Mouse (Mus musculus) adrenal gland, postnatal 25 days (tissue): ENCODE data around the gene Eppin. TPM values are rescaled to one million over a fixed set of nuclear protein-coding genes. Genes with fewer than 3 reads are reported as not detected.
"Not testable (repeated sequence)": the region's sequence is repeated elsewhere in the genome, so short reads cannot be mapped to it uniquely, and the experiment has no call there.

Source experiments
- DNase-seq: peaks from one replicate; pipeline ENCODE4 v3.0.0; 2021; ENCODE audit warnings: mixed read lengths
- long read RNA-seq: library from polyadenylated mRNA; stranded (forward); transcript quantifications from one replicate; pipeline ENCODE4 v2.0.0, GENCODE M21; 2021
- total RNA-seq: library from RNA; stranded (reverse); gene quantifications from 2 replicates; pipeline ENCODE4 v1.2.3, GENCODE M21; 2021

The Eppin gene
- not detected in 2 replicates for total RNA-seq
- long read RNA-seq: 0 reads

DNA sequence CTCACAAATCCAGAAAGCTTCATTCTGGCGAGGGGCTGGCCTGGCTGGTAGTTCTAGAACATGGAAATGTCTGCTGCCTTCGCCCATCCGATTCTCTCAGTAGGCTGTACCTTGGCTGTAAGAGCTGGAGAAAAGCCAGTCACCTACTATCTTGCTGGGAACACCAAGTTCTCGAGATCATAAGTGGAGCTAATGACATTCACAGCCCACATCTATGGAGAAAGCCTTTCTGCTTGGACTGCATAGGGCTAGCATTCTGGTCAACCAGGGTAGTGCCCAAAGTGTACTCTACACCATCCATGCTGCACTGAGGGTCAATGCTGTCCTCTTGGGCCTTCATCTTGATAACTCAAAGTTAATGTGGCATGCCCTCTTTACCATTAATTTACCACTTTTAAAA is at the start of gene Eppin:
Eppin (minus strand) TSS at position 101 of the 400 bp plus-strand sequence.
- DNase-seq: no peak

DNA sequence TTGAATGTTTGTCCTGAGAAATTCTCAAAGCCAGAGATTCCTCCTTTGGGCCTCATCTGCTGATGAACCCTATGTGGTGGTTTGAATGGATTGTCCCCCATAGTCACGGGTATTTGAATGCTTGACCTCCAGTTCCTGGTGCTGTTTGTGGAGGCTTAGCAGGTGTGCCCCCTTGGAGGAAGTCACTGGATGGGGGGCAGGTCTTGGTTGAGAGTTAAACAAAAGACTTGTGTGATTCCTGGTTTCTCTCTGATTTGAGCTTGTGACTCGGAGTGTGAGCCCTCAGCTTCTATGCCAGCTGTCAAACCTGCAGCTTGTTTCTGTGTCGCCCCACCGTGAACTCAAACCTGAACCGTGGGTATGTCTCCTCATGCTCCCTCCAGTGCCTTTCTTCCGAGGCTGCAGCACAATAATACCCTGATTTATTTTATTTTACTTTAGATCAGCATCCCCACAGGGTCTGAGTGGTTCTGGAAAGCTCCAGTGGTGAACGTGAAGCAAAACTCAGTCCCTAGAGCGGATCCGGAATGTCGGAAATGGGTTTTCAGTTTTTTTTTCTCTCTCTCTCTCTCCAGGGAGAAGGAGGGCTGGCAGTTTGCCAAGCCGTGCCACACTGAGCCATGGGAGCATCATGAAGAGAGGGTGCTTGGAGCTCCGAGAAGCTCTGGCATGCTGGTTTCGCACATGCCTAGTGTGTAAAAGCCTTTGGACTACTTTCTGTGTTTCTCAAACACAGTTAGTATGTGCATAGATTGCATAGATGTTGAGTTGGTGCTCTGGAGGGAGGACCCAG is 48.7 kb upstream of the Eppin start:
- DNase-seq: peak; percentile 13

DNA sequence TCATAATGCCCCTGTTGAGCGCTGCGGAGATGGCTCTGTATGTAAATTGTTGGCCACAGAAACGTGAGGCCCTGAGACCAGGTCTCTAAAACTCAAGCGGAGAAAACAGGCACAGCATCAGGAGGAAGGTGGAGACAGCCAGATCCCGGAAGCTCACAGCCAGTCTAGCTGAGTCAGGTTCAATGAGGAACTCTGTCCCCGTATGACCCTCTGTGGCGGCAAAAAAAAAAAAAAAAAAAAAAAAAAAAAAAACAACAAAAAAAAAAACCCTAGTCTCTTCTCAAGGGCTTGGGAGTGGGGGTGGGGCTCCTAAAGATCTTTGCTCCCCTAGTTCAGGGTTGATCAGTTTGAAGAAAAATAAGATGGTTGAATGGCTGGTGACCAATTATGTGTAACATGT is 47.7 kb upstream of the Eppin start:
- DNase-seq: no peak

DNA sequence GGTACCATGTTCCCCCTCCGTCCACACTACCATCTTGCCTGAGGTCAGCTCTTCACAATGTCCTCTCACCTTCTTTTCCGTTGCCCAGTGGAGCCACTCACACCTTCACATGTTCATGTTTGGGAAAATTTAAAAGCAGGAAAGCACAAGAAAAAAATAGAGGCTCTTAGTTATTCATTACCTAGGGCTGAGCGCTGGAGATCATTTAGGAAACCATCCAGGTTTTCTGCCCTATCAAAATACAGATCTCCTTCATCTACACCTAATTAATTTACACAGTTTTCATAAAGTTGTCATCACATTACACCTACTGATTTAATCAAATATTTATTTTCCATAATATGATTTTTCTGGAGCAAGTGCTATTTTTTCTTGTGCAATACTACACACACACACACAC is 45.3 kb upstream of the Eppin start, which contains the start of gene Wfdc16:
Wfdc16 (minus strand) TSS at position 101 of the 400 bp plus-strand sequence.
- no peak for DNase-seq

DNA sequence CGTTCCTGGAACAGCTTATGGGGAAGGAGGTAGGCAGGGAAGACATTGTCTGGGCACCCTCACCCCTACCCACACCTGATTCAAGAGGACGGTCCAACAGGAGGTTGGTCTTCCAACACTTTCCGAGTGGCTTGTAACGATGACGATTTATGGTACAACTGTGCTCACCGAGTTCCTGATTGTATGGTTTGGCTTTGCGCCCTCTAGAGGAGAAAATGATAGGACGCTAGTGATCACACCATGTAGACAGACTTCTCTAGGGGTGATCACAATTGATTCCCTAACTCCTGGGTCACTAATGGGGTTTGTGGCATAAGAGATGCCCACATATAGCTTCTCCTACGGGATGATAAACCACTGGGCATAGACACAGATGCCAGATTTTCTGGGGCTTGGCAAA is 41.9 kb upstream of the Eppin start:
- no peak for DNase-seq

DNA sequence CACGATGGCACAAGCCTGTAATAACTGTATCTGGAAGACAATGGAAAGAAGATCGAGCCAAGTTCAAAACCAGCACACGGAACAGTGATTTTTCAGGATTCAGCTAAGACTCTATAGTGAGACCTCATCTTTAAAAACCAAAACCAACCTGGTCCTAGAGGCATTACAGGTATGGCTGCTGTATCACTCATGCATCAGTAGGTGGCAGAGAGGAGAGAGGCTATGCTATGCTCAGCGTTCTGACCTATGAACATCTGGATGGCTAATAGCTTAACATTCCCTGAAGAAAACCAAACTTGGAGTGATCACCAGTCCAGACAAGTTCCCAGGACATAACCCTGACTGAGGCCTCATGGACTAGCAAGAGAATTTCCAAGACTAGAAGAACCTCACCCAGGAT is 28.4 kb upstream of the Eppin start:
- DNase-seq: no peak

DNA sequence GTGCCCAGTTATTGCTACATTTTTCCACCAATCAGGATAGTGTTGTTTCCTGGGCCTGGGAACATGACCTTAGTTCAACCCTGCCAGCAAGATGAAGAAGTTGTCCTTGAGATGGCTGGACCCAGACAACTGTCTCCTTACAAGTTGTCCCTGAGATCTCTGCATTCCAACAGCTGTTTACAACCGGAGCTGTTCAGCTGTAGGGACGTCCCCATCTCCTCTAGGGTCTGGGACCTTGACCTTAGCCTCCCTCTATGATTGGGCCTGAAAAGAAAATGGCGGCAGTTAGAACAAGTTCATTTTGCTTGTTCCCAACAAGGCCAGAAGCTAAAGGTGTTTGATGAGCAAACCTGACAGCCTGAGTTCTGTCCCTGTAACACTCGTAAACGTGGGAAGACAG is 25.7 kb upstream of the Eppin start:
- no peak for DNase-seq

DNA sequence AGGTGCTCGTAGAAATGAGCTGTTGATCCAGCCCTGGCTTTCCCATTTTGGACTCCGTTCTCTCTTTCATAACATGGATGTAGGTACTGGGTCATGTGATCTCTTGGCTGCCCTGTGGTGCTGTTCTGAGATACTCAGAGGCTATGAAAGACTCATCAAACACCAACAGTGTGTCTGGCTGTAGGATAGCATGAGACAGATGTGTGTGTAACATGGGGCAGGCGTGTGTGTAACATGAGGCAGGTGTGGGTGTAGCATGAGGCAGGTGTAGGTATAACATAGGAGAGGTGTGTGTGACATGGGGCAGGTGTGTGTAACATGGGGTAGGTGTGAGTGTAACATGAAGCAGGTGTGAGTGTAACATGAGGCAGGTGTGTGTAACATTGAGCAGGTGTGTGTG is 22.0 kb upstream of the Eppin start:
- no peak for DNase-seq

DNA sequence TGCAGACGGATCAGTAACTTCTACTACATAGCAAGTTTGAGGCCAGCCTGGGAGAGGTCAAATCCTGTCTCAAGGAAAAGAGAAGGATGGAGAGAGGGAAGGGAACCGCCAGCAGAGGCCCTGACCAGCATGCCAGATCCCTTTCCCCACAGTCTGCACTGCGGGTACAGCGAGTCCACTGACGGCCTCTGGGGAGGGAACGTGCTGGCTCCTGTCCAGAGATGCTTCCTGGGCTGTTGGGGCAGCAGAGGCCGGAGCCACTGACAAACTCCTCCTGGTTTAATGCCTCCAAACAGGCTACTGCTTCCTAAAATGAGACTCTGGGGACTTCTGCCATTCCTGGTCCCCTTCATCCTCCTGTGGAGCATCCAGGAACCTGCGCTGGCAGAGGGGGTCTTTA is 20.1 kb upstream of the Eppin start, which contains the start of the genes Wfdc6b and Wfdc8:
Wfdc6b (plus strand) TSS at position 52 of the 400 bp plus-strand sequence.
Wfdc8 (minus strand) TSS at position 156 of the 400 bp plus-strand sequence.
- peak; percentile 50 for DNase-seq

DNA sequence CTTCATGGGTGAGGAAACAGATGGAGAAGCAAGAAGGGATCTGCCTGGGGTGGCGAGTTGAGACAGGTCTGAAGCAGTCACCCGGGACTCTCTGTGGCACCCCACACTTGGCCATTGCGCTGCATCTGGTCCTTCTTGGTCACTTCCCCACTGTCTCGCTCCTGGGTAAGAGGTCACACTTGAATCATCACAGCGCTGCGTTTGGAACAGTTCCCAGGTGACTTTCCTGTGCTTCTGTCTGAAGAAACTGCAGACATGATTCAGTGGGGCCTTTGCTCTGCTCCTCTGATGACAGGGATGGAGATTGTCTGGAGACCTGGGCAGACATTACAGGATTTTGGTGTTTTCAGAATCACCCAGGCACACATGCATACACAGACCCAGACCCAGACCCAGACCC is 15.4 kb upstream of the Eppin start:
- DNase-seq: peak; percentile 46

DNA sequence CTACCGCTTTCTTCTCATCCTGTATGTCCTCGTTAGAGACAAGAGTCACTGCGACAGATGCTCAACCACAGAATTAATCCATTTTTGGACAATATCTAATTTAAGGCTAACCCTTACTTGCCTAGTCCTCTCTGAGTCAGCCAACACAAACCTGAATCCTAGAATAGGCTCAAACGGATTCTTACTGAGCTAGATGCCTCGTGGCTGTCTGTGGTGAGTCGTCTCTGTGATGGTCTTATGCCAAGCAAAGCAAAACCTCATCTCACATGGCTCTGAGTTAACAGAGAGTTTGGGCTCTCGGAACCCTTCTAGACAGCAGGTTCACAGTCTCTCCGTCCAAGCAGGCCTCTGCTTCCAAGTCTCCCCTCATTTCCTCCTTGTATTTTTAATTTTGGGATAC is 11.0 kb upstream of the Eppin start:
- no peak for DNase-seq

DNA sequence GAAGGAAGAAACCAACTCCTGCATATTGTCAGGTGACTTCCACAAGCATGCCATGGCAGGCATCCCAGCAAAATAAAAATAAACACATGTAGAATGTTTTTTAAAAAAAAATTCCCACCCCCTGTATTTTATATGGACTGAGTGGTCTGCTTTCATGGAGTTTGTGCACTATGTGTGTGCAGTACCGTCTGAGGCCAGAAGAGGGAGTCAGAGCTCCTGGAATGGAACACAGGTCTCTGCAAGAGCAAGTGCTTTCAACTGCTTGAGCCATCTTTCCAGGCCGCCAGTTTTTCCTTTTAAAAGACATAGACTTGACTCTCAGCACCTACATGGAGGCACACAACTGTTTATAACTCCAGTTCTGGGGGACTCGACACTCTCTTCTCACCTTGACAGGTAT is 10.1 kb upstream of the Eppin start:
- DNase-seq: no peak

DNA sequence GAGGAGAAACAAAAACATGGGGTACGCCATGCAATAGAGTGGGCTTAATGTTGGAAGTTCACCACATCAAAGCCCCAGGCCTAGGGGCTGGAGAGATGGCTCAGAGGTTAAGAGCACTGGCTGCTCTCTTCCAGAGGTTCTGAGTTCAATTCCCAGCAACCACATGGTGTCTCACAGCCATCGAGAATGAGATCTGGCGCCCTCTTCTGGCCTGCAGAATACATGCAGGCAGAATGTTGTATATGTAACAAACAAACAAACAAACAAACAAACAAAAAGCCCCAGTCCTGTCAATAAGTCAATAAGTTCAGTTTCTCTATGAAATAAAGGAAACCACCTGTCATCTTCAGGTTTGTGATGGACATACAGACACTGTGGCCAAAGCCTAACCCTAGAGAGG is 6.8 kb upstream of the Eppin start:
- DNase-seq: no peak

DNA sequence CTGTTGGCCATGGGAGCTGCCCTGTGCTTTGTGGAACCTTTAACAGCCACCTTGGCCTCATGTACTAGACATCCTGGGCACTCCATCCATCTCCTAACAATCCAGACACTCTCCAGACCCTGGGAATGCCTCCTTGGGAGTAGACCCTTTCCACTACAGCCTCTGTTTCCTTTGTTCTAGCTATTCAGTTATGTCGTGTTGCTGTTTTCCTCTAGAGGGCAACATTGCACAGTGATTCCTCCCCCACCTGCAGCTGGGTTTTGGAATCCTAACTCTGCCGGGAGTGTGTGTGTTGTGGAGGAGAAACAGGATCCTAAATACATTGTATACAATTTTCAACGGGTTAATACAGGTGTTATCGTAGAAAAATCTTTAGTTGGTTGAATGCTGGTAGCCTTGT is 1.4 kb downstream of the Eppin start:
- peak; percentile 8 for DNase-seq

DNA sequence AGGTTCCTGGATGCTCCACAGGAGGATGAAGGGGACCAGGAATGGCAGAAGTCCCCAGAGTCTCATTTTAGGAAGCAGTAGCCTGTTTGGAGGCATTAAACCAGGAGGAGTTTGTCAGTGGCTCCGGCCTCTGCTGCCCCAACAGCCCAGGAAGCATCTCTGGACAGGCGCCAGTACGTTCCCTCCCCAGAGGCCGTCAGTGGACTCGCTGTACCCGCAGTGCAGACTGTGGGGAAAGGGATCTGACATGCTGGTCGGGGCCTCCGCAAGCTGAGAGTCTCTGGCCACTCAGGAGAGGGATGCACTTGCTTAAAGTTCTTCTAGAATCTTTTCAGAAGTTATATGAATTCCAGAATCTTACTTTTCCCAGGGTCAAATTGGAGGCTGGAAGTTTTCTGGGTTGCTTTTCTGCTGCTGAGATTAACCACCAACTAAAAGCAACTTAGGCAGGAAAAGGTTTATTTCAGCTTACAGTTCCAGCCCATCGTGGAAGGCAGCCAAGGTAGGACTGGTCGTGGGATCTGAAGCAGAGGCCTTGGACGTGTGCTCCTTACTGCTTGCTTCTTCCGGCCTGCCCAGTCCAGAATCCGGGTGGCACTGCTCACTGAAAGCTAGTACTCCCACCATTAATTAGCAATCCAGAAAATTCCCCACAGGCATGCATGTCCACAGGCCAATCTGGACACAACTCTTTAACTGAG is 8.2 kb downstream of the Eppin start, which contains the start of gene Wfdc6a:
Wfdc6a (minus strand) TSS at position 423 of the 701 bp plus-strand sequence.
- DNase-seq: peak; percentile 32

DNA sequence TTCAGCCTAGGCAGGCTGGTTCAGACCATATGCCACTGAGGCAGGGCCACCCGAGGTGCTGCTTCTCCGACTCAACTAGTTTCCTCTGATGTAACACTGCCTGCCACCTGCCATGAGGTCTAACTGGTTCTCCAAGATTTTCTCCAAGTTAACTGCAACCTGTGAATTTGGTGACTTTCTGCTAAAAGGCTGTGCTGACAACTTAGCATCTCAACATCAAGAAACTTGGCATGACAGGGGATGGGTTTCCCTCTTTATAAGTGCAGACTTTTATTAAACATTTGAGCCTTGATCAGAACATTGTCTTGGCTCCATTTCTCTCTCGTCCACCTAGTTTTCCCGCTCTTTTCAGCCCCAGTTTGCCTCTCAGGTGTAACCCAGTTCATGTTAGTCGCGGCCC is 20.0 kb downstream of the Eppin start, which contains the start of gene Spint3:
Spint3 (minus strand) TSS at position 101 of the 400 bp plus-strand sequence.
- DNase-seq: not testable (repeated sequence)

DNA sequence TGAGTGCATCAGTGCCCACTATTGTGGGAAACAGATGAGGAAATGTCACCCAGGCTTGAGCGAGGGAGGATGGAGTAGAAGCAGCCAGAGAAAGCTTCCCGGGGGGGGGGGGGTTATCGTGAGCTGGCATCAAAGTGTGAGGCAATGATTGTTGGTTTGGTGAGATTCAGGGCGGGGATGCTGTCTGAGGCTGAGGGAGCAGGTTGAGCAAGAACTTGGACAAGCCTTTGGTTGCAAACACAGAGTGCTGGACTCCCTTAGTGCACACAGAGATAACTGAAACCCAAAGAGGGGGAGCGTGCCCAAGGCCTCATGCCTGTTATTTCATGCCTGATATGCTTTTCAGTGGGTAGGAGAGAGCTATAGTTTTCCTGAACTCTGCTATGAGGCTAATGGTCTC is 25.9 kb downstream of the Eppin start:
- no peak for DNase-seq

DNA sequence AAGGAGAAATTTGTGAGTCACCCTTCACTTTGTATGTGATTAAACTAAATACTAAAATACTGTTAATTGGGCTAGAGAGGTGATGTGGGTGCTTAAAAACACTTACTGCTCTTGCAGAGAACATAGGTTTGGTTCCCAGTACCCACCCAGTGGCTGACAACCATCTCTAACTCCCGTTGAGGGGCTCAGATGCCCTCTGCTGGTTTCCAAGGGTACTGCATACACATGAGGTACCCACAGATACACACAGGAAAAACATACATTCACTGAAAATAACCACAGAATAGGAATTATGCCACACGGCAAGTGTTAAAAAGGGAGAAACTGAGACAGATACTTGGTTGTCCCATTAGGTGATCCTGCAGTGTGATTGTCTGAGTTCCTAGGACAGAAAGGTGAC is 26.4 kb downstream of the Eppin start:
- no peak for DNase-seq

DNA sequence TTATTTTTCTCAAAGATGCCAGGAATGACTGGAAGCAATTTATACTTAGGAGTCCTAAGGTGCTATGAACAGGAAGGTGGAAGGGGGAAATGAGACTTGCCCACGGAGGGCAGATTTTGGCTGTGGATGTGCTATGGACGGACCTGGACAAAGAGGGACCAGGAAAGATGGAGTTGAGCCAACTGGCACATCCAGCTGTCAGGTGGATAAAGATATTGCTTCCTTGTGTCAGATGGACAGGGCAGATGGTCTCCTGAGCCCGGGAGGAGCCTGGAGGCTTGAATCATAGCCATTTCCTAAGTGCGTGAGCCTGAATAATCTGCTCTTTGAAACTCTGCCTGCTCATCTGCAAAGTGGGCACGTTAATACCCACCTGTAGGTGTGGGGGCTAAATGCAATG is 29.0 kb downstream of the Eppin start:
- no peak for DNase-seq

DNA sequence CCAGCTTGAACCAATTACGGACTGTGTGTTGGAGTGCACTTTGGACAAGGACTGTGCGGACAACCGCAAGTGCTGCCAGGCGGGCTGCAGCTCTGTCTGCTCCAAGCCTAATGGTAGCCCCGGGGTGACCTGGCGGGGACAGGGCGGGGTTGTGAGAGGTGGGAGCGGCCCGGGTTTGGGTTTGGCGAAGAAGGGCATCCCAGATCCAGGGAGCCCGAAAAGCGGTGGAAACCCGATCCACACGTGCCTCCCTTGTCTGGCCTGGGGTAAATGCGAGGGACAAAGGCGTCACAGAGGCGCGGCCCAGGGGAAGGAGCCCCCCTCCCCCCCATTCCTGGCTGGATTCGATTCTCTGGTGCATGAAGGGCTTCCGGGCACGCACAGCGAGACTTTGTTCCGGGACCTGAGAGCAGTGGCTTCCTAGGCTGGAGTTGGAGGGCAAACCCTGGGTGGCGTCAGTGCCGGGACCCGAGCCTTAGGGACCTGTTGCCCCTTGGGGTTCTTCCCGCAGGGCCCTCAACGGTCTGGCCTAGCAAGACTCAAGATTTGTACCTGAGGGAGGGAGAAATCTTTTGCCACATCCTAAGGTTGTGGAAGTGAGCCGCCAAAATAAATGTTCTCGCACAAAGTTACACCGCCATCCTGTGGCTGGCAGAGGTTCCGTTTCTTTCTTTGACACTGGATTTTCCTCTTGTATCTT is 29.9 kb downstream of the Eppin start:
- peak; percentile 16 for DNase-seq

DNA sequence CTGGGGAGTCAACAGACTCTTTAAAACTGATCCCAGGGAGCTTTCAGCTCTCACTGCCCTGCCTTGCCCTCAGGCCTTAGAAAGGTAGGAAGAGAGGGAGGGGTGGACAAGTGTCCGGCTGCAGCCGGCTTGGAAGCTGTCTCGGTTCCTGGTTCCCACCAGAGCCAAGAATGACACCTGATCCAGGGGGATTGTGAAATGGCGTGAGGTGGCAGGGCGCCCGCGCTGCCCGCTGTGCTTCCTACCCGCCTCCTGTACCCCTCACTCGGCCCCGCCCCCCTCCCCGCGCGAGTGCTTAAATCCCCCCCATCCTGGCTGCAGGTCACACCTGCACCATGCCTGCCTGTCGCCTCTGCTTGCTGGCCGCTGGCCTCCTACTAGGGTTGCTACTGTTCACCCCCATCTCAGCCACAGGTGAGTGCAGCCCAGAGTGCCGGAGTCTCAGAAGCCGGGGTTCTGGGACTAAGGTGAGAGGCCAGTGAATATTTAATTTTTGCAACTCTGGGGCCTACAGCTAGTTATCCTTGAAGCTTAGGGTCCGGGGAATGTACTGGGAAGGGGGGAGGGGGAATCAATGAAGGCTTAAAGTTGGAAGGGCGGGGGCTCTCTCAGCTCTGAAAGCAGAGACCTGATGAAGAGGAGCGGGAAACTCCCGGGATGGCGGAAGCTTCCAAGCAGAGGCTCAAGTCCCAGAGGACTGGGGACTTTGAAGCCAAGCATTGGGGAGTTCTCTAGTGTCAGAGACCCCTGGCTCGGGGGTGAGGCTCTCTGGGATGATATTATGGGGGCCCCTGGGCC is 30.8 kb downstream of the Eppin start, which contains the start of gene Wfdc2:
Wfdc2 (plus strand) TSS at position 23 of the 798 bp plus-strand sequence.
- DNase-seq: no peak

DNA sequence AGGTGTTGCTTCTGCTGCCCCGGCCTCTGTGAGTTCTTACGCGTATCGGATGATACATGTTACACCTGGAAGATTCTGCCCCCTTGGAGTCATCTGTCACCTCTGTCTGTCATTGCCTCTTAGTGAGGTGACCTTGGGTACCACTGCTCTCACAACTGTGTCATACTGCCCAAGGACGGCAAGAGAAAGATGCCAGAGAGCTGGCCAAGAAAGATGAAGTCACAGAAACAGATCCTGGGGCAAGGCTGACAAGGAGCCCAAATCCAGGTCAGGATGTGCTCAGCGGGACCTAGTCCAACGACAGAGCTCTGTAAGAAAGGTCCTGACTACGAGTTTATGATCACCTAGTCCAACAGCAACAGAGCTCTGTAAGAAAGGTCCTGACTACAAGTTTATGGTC is 33.3 kb downstream of the Eppin start:
- peak; percentile 26 for DNase-seq
